Mouse (Mus musculus) retina, adult 2 months (tissue): Measurements from ENCODE around the gene Ltbp1.

Source experiments
- DNase-seq: peaks from one replicate; pipeline ENCODE4 v3.0.0-alpha.2; 2012; ENCODE audit warnings: low read depth, low spot score

Gene Ltbp1

DNA sequence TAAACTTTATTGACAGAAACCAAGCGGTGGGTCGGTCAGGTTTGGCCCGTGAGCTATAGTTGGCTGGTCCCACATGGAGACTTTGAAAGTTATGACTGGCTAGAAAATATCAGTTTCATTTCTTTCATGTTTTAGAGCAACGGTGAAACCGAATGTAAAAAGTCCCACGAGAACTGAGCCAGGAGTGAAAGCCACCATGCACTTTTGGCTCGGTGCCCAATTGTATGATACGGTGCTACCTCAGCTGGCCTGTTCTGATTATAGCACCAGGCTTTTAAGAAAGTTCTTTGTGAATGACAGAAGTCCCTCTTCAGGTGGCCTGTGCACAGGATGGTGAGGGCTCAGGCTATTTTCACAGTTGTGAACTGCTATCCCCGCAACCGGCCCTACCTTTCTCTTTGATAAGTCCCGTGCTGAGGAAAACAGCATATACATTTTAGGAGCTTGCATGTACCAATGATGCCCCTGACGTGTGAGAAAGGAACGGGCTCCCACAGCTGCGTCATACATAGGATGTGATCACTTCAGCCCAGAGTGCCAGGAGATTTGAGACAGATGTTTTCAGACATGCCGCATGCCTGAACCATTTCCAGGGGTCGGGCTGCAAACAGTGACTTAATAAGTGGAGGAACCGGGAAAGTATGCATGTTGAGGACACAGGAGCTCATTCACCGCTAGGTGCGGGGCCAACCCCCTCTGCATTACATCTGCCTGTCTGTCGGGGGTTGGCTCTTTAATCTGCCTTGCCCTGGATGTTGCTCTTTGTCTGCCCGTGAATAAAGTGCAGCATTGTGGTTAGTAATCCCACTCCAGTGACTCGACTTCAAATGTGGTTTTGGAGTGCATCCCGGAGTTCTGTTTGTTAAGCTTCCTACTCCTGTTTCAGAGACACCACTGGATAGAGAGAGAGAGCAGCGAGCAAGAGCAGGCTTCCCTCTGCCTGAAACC lies 172.8 kb downstream of the Ltbp1 start:
- DNase-seq: no peak

- no peak for DNase-seq
Observed at GRCm38 (mm10) chr17:75179001-75179400, 173.6 kb downstream of the Ltbp1 start.

DNA sequence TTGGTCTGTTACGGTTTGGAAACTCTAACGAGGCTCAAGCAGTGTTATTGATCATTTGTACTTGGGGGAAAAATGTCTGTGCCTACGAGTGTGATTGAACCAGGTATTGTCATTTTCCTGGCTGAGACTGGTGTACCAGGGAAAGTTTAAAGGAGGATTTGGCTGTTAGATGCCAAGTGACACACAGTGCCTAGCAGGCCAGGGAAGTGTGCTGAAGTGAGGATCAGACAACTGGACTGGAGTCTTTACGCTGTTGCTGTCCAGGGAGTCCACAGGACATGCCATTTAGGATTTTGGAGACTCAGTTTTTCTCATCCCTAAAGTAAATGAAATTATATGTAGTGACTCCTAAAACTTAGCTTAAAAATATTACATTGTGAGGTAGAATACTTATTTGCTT lies 174.9 kb downstream of the Ltbp1 start:
- no peak for DNase-seq

- no peak for DNase-seq
Observed at GRCm38 (mm10) chr17:75180956-75181588, 175.7 kb downstream of the Ltbp1 start.

- no peak for DNase-seq
Observed at GRCm38 (mm10) chr17:75182319-75183001, 177.1 kb downstream of the Ltbp1 start.

- no peak for DNase-seq
Observed at GRCm38 (mm10) chr17:75186732-75187509, 181.6 kb downstream of the Ltbp1 start.

- no peak for DNase-seq
Observed at GRCm38 (mm10) chr17:75196952-75197351, 191.6 kb downstream of the Ltbp1 start.

DNA sequence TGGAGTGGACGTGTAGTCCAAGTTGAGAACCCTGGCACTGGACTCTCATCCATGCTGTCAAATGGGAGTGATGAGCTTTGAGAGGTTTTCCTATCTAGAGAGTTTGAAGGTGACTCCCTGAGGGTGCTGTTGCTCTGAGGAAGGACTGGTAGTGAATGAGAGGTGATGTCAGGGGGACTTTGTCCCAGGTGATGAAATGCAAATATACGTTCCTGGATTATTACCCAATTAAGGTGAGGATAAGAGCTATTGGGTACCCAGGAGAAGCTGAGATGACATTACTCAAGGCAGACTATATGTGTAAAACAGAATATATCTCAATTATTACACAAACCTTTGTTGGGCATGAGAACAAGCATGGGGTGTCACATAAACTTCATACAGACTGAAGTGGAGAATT lies 193.4 kb downstream of the Ltbp1 start:
- no peak for DNase-seq

GRCm38 (mm10) chr17:75199694-75200093 lies 194.3 kb downstream of the Ltbp1 start:
- no peak for DNase-seq

- no peak for DNase-seq
Observed at GRCm38 (mm10) chr17:75202314-75202713, 196.9 kb downstream of the Ltbp1 start.

GRCm38 (mm10) chr17:75204065-75204464 lies 198.7 kb downstream of the Ltbp1 start:
- DNase-seq: no peak

DNA sequence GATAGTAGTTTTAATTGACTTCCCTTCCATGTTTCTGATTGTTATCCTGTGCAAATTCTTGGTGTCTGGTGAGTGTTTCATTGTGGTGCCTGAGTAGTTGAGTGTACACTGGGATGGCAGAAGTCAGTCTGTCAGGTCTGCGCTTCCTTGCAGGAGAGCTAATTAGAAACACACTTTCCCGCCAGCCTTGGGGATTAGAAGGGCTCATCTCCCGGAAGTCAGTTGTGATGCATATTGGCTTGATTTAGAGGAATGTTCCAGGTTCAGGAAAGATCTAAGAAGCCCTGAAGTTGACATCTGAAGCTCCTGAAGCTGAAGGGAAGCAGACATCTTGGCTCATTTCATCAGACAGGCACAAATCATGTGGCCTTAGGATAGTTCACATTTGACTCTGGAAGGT lies 200.9 kb downstream of the Ltbp1 start:
- DNase-seq: no peak

- DNase-seq: no peak
Observed at GRCm38 (mm10) chr17:75208164-75208698, 202.9 kb downstream of the Ltbp1 start.

- DNase-seq: no peak
Observed at GRCm38 (mm10) chr17:75210526-75210925, 205.2 kb downstream of the Ltbp1 start.

- no peak for DNase-seq
Observed at GRCm38 (mm10) chr17:75216362-75216761, 211.0 kb downstream of the Ltbp1 start.

GRCm38 (mm10) chr17:75218700-75219099 lies 213.3 kb downstream of the Ltbp1 start:
- no peak for DNase-seq

- no peak for DNase-seq
Observed at GRCm38 (mm10) chr17:75228321-75228720, 223.0 kb downstream of the Ltbp1 start.

DNA sequence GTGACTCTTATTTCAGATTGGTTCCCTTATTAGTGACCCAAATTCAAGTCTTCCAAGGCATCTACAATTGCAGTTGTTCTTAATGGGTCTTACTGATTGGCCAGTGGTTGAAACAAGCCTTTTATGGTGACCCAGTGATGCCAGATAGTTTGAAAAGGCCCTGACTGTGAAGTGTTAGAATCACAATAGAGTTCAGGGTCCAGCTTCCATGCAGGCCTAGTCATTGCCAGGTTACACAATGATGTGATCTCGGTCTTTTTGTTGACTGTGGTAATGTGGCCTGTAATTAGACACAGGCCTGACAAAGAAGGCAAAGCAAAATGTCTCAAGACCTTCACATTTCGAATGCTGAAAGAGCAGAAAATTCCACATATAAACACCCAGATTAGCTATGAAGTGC lies 227.8 kb downstream of the Ltbp1 start:
- DNase-seq: no peak

DNA sequence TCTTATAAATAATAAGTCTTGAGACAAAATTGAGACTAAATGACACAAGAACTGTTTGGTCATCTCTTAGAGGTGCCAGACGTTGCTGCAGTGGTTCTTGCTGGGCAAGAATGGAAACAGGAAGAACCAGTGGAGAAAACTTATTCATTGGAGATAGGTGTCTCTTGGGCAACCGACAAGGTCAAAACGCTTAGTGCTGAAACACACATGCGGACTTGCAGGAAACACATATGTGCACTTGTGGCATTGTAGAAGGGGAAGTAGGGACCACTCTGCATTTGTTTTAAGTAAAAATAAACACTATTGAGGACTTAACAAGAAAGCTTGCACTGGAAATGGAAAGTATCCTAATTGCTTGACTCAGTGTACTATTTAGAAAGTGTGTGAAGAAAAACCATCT lies 228.6 kb downstream of the Ltbp1 start:
- no peak for DNase-seq

DNA sequence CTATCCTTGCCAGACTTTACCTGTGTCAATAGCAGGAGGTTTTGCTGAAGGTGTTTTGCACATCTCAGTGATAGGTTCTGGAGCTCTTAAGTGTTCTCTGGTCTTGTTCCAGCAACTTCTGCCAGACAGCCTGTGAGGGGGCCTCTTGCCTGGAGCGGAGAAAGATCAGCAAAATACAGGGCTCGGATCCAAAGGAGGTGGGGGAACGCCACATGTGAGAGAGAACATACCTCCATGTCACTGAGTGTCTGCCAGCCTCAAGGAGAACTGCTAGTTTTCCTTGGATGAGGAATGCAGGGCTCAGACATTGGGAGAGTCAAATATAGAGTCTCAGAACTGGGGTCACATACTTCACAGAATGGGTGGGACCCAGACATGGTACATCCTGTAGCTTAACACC lies 230.4 kb downstream of the Ltbp1 start:
- DNase-seq: no peak

- no peak for DNase-seq
Observed at GRCm38 (mm10) chr17:75236543-75236942, 231.2 kb downstream of the Ltbp1 start.
